Mouse (Mus musculus) spleen, postnatal 10 days (tissue): ENCODE measurements at regions not wholly inside any gene's neighbourhood (a gene's known extent, or its start where the extent isn't known, plus 50 kb on each side); places are given as distances from the start of the nearest gene placed in this dataset.

Source experiments
- DNase-seq, 2 experiments: peaks; one replicate each; pipeline ENCODE4 v3.0.0; 2021 to 2022; ENCODE audit warnings: low spot score in 2 of 2

DNA sequence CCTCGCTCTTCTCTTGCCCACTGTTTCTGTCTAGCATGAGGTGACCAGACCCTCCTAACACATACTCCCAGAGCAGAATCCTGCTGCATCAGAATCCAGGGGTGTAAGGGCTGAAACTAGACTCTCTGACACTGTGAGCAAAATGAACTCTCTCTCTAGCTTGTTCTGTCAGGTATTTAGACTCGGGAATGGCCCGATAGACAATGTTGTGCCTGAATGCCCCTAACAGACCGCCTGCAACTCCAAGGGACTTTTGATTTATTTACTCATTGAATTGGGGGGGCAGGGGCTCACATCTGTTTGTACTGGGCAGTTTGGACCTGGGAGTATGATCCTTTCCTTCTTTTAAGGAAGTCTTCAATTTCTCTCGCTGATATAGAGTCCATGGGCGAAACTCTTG is 469.3 kb upstream of the Trpc7 start:
- DNase-seq: no peak

DNA sequence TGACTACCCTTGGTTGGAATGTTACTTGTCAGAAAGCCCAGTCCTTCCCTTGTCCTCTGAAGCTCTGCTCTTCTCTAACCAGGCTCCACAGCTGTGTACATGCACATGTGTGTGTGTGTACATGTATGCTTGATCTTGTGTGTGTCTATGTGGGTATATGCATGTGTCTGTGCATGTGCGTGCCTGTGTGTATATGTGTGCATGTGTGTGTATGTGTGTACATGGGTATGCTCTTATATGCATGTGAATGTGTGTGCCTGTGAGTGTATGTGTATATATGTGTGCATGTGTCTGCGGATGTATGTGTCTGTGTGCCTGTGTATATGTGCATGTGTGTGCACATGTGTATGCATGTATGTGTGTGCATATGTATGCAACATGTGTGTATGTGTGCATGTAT is 468.6 kb upstream of the Trpc7 start:
- no peak for DNase-seq

DNA sequence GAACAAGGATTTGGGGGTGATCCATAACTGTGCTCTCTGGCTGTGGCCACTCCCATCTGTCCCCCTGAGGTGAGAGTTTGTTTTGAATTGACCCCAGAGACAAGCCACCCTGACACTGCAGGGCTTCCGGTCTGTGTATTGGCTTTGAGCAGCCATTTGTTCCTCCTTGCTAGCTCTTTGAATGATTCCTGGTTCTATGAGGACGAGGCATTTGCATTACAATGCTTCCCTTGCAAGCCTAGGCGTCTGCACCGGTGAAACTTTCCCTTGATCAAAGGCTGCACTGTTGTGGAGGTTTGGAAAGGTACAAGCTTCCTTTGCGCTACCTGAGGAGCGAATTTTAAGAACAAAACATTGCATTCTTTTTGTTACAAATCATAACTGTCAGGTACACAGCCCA is 466.8 kb upstream of the Trpc7 start:
- DNase-seq: no peak

DNA sequence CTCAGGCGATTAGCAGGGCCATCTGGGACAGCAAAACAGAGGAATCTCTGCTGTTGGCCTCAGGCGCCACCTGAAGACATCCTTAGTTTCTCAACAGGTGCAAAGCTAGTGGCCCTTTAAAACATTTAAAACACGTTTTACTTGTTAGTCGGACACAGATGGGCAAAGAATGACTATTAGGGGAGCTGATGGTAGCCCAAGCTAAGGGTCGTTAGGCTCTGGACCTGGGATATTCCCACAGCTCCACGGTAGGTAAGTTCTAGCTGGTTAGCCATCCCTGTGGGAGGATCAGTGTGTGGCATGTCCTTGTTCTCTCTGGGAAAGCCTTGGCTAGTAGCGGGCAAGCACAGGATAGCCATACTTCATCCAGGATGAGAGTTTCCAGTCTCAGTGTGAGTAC is 465.5 kb upstream of the Trpc7 start:
- DNase-seq: no peak

DNA sequence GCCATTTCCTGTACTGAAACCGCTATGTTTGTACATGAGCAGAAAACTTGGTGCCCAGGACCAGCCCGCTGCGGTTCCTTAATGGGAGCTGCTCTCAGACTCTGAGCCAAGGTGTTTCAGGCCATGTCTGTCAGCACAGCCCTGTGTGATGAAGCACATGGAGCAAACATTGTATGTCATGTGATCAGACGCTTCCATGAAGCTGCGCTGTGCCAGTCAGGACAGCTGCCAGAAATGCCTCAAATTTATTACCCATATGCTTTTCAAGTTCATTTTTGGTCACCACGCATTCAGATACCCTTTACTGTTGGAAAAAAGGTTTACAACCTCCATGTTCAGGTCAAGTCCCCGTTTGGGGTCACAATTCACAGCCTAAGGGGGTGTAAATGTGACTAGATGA is 458.8 kb upstream of the Trpc7 start:
- no peak for DNase-seq

DNA sequence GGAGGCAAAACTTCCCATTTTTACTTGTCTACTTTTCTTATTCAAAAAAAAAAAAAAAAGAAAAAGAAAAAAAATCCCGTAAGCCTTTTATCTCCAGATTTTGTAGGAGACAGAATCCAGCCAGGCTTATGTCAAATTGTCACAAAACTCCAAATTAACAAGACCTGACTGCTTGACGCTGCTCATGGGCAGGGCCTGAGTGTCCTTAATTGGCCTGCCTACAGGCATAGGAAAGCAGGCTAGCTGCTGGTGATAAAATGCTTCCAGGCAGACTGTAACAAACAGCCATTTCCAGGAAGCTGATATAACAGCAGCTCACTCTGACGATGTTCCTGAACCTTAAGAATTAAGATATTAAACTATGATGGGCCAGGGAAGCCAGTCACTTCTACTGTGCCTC is 458.2 kb upstream of the Trpc7 start:
- DNase-seq: no peak

DNA sequence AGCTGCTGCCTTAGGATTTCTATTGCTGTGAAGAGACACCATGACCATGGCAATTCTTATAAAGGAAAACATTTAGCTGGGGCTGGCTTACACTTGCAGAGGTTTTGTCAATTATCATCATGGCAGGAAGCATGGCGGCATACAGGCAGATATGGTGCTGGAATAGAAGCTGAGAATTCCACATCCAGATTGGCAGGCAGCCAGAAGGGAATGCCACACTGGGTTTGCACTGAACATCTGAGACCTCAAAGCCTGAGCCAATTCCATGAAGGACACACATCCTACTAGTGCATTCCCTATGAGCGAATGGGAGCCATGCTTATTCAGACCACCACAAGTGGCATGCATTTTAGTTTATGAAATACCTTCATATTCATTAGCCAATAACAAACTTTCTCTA is 455.0 kb upstream of the Trpc7 start:
- no peak for DNase-seq

DNA sequence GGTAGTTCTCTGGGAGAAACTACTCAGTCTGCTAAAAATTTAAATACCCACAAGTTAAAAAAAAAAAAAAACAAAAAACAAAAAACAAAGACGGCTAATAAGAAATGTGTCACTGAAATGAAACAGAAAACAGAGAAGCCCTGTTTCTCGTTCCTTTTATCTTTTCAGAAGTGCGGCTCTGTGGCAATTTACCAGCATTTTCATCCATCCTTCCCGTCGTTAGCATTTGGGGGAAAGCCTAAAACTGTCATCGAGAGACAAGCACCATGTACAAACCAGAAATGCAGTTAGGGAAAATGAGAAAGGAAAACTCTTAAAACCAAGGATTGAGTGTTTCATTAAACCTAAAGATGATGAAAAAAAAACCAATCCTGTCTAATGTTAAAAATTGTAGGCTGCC is 442.9 kb upstream of the Trpc7 start:
- no peak for DNase-seq

DNA sequence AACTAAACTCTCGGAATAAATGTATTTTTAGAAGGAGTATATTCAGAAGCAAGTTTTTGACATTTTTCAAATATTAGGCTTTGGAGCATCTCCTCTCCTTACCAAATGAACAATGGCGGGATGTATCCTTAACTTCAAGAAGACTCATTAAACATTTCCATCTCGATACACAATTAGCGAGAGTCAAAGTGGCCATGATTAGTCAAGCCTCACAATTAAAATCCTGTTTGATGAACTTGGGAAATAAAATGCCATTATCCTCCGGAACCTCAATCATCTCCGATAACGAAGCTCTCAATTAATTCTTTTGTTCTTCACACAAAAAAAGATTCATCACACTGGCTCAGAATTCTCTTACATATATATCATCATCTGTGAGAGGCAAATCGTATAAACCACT is 440.8 kb upstream of the Trpc7 start:
- DNase-seq: no peak

DNA sequence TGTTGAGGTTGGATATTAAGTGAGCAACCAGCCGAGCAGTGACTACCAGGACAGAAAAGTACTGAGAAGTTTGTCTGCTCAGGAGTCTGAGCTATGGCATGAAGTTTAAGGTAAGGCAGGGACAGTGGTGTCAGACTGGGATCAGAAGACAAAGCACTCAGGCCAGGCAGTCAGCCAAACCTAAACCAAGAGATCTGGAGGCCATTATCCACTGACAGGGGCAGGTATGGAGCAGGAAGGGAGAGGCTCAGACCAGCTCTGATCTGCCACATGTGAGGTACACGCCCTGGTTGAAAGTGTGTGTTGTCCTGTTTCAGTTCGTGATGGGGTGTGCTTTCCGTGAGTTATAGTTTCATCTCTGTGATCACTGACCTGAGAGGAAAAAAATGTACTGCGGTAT is 437.2 kb upstream of the Trpc7 start:
- no peak for DNase-seq

DNA sequence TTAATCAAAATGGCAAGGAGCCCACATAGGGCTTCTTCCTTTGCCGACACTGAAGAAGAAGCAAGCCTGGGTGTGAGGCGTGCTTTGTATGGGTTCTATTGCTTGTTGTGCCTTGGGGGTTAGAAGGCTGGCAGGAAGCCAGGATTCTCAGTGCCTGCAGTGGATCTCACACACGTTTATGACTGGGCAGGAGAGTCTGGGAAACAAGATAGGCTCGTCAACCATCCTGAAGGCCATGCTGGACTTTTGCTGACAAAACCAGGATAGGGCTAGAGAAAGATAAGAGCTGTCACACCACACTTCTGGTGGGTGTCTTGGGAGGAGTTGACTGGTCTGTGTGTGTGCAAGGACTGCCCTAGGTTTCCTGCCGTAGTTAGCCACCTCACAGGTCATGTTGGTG is 436.1 kb upstream of the Trpc7 start:
- DNase-seq: no peak

DNA sequence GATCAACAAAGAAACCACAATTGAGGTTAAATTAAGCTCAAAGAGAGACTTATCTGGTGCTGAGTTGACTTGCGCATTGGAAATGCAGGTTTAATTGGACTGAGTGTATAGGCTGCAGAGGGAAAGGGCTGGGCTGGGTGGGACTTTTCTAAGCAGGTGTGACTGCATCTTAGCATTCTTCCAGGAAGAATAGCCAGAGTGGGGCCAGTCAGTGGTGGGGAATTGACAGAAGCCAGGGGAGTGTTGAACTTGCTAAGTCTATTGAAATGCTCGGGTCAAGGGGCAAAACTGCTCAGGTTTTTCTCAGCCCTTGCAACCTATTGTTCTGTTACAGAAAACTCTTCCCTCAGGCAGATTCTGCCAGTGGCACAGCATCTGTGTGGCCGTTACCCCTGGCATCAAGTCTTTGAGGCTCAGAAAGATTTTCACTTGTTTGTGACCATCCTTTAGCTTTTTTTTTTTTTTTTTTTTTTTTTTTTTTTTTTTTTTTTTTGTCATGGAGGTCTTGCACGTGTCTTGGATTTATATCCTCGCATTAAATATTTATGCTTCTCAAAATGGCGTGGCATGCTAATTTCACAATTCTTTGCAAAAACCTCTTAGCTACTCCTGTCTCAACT is 429.6 kb upstream of the Trpc7 start:
- no peak for DNase-seq

DNA sequence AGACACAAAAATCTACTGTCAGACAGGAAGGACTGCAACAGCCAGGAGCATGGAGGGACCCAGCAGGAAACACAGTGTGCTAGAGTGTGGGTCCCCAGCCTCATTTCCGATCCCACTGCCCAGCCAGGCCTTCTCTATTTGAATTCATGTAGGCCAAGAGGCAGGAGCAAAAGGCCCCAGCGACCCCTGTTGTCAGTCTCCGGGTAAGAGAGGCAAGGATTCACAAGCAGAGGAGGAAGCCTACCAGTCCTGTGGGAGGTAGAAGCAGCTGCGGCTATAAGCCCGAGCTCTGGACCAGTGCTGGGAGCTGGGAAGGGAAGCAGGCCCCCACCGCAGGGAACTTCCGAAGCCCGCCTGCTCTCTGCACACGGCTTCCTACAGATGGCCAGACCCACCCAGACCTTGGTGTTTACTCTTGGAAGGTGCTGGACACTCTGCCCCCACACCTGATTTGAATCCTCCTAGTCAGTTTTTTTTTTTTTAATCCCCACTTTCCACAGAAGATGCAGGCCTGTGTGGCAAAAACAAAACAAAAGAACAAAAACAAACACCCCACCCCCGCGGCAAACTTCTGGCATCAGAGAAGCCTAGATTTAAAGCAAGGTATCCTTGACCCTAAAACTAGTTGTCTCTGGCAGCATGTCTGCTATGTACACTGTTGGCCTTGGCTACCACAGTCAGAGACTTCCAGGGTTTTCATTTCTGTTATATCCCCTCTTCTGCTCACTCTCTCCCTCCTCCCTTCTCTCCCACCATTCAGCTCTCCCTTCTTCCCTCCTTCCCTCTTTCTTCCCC is 420.6 kb upstream of the Trpc7 start:
- DNase-seq: no peak

DNA sequence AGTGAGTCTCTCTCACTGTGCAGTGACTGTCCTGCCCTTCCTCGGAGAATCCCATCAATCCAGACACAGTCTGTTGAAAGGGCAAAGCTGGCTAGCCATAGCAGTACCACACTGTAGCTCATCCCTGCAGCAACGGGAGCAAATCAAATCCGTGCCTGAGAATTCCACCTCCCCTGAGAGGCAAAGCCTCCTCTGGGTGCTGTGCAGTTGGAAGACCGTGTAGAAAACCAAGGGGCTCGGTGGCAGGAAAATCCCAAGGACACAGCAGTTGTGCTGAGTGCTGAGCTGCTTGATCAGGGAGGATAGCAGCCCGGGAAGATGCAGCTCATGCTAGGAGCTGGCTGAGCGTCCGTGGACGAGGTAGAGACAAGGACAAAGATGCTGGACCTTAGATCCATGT is 418.7 kb upstream of the Trpc7 start:
- DNase-seq: no peak

DNA sequence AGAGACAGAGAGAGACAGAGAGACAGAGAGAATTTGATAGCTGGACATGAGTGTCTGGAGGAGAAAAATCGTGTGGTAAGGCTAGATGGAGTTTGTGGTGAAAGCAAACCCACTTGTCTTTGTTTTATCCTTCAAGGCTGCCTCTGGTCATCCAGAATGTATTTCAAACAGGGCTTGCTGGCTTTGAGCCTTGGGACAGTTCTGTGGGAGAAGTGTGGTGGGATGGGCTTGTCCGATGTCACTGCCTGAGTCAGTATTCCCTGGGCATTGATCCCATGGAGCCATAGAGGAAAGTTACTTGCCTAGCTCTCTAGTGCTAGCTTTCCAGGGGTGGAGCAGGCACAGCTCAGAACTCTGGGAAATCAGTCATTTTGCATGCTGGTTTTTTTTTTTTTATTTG is 417.9 kb upstream of the Trpc7 start:
- no peak for DNase-seq

DNA sequence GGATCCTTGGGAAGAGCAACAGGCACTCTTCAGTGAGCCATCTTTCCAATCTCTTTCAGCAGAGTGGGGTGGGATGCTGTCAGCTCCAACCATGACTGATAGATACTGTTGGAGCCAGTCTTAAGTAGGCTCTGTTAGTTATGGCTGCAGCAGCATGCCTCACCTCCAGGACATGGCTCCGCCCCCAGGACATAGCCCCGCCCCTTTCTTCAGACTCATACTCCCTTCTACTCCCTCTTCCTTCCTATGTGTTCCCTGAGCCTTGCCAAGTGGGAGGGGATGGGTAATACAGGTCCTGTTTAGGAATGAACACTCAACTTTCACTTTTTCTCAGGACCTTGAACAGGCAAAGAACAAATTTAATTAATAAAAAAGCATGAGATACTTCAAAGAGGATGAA is 415.4 kb upstream of the Trpc7 start:
- no peak for DNase-seq

DNA sequence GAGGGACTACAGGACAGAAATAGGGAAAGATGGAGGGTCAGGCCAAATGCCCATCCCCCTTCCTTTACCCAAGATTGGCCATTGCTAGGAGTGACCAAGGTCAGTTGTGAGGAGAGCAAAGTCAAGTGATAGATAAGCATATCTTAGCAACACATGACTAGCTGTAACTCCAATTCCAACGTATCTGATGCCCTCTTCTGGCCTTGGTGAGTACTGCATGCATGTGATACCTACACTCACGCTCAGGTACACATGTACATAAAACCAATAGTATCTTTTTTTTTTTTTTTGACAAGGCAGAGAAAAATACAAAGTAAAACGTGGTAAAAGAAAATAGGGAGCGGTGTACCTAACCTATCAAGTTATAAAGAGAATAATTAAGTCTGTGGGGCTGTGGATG is 413.8 kb upstream of the Trpc7 start:
- DNase-seq: no peak

DNA sequence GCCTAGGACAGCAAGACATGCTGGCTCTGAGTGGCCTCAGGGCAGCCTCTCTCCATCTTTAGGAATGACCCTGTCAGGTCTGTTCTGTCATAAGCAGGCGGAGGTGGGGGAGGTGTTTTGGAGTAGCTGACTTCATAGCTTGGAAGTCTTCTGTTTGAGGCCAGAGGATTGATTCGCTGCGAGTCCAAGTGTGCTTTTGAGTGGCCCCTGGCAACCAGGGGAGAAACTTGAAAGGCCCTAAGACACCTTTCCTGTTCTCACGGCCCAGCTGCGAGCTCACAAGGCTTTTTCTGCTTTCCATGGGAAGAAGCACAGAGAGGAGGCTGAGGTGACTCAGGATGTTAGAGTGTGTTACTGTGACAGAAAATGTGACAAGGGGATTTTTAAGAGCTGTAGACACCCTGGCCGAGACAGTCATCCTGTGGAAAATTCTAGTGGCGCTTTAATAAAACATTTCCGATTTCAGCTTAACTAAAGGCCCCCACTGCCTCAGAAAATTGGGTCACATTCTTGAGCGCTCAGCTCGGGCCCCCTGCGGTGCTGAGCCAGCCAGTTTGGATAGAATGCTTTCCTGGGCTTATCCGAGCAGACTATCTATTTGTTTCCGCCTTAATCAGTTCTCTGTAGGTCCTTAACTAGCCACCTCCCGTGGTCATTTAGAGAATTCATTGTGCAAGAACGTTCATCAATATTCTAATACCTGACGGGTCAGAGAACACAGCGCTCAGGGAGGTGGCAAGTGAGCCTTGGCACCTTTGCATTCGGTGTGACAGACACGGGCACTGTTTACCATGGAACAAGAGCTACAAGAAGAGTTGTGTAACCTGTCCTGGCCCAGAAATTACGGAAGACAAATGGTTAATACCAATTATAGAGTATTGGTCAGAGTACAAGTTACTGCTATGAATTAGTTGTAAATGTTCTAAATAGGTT is 412.4 kb upstream of the Trpc7 start:
- DNase-seq: no peak

DNA sequence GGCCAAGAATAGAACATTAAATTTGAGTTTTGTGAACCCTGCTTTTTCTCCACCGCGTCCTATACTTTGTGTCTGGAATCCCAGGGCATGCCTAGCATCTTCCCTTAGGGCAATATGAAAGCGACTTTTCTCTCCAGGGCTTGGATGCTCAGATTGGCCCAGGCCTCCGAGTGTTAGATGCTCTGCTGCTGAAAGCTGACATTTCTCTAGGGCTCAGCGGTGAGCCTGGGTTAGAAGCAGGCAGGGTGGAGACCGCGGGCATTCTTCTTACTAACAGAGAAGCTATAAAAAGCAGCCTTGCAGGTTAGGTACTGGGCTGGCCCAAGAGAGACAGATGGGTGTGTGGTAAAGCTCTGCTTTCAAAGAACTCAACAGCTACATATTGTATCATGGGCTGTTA is 409.8 kb upstream of the Trpc7 start:
- DNase-seq: no peak

DNA sequence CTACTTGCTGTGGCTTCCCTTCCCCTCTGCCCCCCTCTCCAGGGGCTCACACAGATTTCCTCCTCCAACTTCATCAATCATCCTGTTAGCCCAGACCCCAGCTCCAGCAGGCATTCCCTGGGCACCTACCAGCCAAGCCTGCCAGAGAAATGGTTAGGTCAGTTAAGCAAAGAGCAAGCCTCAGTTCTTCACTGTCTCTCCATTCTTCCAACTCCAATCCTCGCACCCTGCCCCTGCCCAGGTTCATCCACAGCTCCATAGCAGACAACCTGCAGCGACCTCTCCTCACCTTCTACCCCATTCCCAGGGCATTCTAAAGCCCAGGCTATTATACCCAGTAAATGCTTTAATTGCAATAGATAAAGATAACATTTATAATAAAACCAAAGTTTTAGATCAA is 408.0 kb upstream of the Trpc7 start:
- no peak for DNase-seq

DNA sequence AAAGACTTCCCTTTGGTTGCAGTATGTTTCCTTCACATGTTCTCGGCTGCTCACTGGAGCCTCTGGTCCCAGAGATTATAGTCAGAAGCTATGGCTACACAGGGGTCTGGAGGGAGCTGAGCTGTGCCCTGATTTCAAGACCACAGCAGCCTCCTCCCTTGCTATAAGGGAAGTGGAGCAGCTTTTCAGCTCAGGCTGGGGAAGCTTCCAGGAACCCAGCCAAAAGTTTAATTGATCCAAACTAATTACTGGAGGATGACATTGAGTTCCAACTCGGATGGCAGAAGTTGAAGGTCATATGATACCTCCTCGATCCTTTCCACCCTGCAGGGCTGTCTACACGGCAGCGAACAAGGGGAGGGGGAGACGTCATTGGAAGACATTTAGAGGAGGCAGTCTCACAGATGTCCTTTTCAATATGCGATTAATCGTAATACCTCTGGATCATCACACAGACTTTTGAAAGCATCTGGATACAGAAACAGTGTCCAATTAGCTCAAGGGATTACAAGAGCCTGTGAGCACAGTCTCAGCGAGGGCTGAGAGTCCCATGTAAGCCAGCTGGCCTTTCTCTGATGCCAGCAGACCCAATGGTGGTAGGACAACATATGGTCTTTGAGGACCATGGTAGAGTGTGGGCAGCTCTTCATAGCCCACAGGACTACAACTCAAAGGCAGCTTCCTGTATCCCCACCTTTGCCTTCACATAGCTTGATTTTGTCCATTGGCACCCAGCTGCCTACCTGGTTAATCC is 396.1 kb upstream of the Trpc7 start:
- no peak for DNase-seq

DNA sequence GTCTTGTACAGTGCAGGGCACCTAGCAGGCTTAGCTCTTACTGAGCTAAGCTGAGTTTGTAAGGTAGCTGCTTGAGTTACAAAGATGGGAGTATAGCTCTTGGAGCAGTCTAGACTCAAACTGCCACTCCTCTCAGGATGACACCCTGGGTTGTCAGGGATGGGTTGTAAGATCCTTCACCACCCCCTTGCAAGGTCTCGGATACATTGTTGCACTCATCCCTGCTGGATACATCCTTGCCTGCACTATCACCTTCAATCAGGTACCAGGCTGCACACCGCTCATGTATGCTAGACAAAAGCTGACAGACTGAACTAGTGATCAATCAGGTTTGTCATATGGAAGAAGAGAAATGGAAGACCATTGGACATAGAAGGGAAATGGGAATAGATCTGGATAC is 390.4 kb upstream of the Trpc7 start:
- no peak for DNase-seq
